Mouse (Mus musculus): Measurements from ENCODE around the gene Poldip2.

DNA sequence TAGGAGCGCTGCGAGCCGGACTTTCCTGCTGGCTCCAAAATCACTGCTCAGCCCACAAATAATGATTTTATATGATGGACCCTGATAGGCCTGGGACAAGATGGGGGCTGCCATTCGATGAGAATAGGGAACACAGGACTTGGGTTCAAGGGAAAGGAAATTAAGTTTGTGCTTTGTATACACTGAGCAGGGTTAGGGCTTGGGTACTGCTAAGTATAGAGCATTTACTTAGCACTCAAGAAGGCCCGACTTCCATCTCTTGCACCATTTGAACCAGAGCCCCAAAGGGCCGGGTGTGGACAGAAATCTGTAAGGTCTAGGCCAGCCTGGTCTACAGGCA lies 39.0 kb downstream of the Poldip2 start:
- TF ChIP-seq CTCF (IDR thresholded peaks at IDR 0.05; ENCODE audit: borderline replicate concordance, extremely low read depth, insufficient read depth, insufficient read length): no peak
- TF ChIP-seq POLR2A (IDR thresholded peaks at IDR 0.05; ENCODE audit: borderline replicate concordance, extremely low read depth, insufficient read depth, insufficient read length, poor library complexity, severe bottlenecking): no peak
